Mouse (Mus musculus) G1E (cell line): ENCODE data around the gene Samhd1. TPM values are rescaled to one million over a fixed set of nuclear protein-coding genes. Genes with fewer than 3 reads are reported as not detected.

ENCODE experiments used
- ATAC-seq: 2 replicates; pipeline ENCODE4 v1.8.0; 2016; ENCODE audit warnings: mild to moderate bottlenecking; ENCODE audit not compliant: insufficient number of reproducible peaks, poor library complexity, low FRiP score, severe bottlenecking; ENCODE audit errors: extremely low read depth
- DNase-seq: peaks from one replicate; pipeline ENCODE4 v3.0.0; 2012; ENCODE audit warnings: low spot score
- H3K27me3 ChIP-seq: 2 replicates; pipeline ENCODE4 v1.6.1; 2012; ENCODE audit warnings: mild to moderate bottlenecking, low read length, inconsistent platforms; ENCODE audit not compliant: insufficient read depth
- H3K36me3 ChIP-seq: replicated peaks from 2 replicates; pipeline ENCODE3; 2012; ENCODE audit warnings: mild to moderate bottlenecking, inconsistent platforms
- H3K4me1 ChIP-seq: 2 replicates; pipeline ENCODE4 v1.6.1; 2012; ENCODE audit warnings: low read depth, low read length, inconsistent platforms, mixed read lengths; ENCODE audit not compliant: insufficient read depth
- H3K4me3 ChIP-seq: 2 replicates; pipeline ENCODE4 v1.5.1; 2012; ENCODE audit warnings: low read depth, mild to moderate bottlenecking, inconsistent platforms, low read length, moderate library complexity, mixed read lengths
- H3K9me3 ChIP-seq: replicated peaks from 2 replicates; pipeline ENCODE4 v1.6.1; 2012; ENCODE audit warnings: inconsistent platforms
- CTCF ChIP-seq: IDR thresholded peaks from 2 replicates; pipeline ENCODE4 v1.5.1; 2012; ENCODE audit warnings: low read depth, low read length, inconsistent platforms, mixed read lengths
- GATA1 ChIP-seq: IDR thresholded peaks from 2 replicates; pipeline ENCODE4 v1.6.1; 2012; ENCODE audit warnings: borderline replicate concordance, low read length, inconsistent platforms, mixed read lengths
- GATA2 ChIP-seq: IDR thresholded peaks from 2 replicates; pipeline ENCODE4 v1.6.1; 2012; ENCODE audit warnings: low read depth, low read length, inconsistent platforms, borderline replicate concordance
- POLR2AphosphoS5 ChIP-seq: IDR thresholded peaks from 2 replicates; pipeline ENCODE4 v1.6.1; 2012; ENCODE audit warnings: low read depth, low read length, inconsistent platforms; ENCODE audit not compliant: insufficient replicate concordance
- TAL1 ChIP-seq: conservative IDR thresholded peaks from 2 replicates; pipeline ENCODE4 v1.6.1; 2012; ENCODE audit warnings: low read depth, low read length, inconsistent platforms, mixed read lengths
- polyA plus RNA-seq: library from polyadenylated mRNA; stranded (reverse); fragments of >175 nt; gene quantifications from 2 replicates; pipeline ENCODE4 v1.2.3, GENCODE M21; 2012
- total RNA-seq, 2 experiments: library from RNA; stranded (forward) in 1 of 2; stranded (reverse) in 1 of 2; fragments of 200-1000 nt in 1 of 2; fragments of >200 nt in 1 of 2; fragmentation: Nextera tagmentation in 1 of 2; gene quantifications; 2 replicates each; pipeline ENCODE4 v1.2.3; 2014 to 2017

The Samhd1 gene
- total and polyA plus RNA-seq, 3 experiments = 23.6 to 153 (median 109) TPM

- ATAC-seq (no peak), DNase-seq (no peak)
- Histone ChIP-seq H3K36me3 (no peaks in the 10 kb centered on the region), H3K4me3 (no peak overlapping the region), H3K9me3 (no peaks in the 10 kb centered on the region), H3K27me3 (peaks cover 59% of the 10 kb centered on the region), H3K4me1 (peaks cover 5% of the 10 kb centered on the region; the same call in 1 of the 2 replicates)
- no peak for TF ChIP-seq TAL1
- TF ChIP-seq GATA1 = no peak
- no peak for TF ChIP-seq CTCF
- no peak for TF ChIP-seq GATA2
- TF ChIP-seq POLR2AphosphoS5 = no peak
Observed at GRCm38 (mm10) chr2:157071556-157071955, 63.5 kb downstream of the Samhd1 start.

GRCm38 (mm10) chr2:157070365-157070764, 64.7 kb downstream of the Samhd1 start:
- DNase-seq = no peak
- TF ChIP-seq GATA1 (no peak), TAL1 (no peak), POLR2AphosphoS5 (no peak), GATA2 (no peak), CTCF (no peak)
- H3K9me3 ChIP-seq = no peaks in the 10 kb centered on the region
- peaks cover 65% of the 10 kb centered on the region for H3K27me3 ChIP-seq
- no peak overlapping the region for H3K4me3 ChIP-seq
- H3K36me3 ChIP-seq = no peaks in the 10 kb centered on the region
- no peak for ATAC-seq
- H3K4me1 ChIP-seq = peaks cover 5% of the 10 kb centered on the region; the same call in 1 of the 2 replicates

- Histone ChIP-seq H3K9me3 (no peaks in the 10 kb centered on the region), H3K36me3 (no peaks in the 10 kb centered on the region), H3K27me3 (peaks cover 70% of the 10 kb centered on the region), H3K4me3 (no peak overlapping the region), H3K4me1 (peaks cover 5% of the 10 kb centered on the region; the same call in 1 of the 2 replicates)
- ATAC-seq (no peak), DNase-seq (no peak)
- TF ChIP-seq GATA1 = no peak
- TF ChIP-seq POLR2AphosphoS5 = no peak
- TF ChIP-seq TAL1 = no peak
- TF ChIP-seq GATA2 = no peak
- TF ChIP-seq CTCF = no peak
Observed at GRCm38 (mm10) chr2:157069755-157070315, 65.2 kb downstream of the Samhd1 start.

- peaks cover 75% of the 10 kb centered on the region for H3K27me3 ChIP-seq
- no peaks in the 10 kb centered on the region for H3K36me3 ChIP-seq
- TF ChIP-seq GATA1 (no peak), CTCF (no peak), POLR2AphosphoS5 (no peak), TAL1 (no peak), GATA2 (no peak)
- no peaks in the 10 kb centered on the region for H3K9me3 ChIP-seq
- no peak for DNase-seq
- ATAC-seq = no peak
- peaks cover 5% of the 10 kb centered on the region; the same call in 1 of the 2 replicates for H3K4me1 ChIP-seq
- no peak overlapping the region for H3K4me3 ChIP-seq
Observed at GRCm38 (mm10) chr2:157069355-157069735, 65.7 kb downstream of the Samhd1 start.

- Histone ChIP-seq H3K4me1 (peaks cover 5% of the 10 kb centered on the region; the same call in 1 of the 2 replicates), H3K4me3 (no peak overlapping the region), H3K9me3 (no peaks in the 10 kb centered on the region), H3K27me3 (peaks cover 80% of the 10 kb centered on the region), H3K36me3 (no peaks in the 10 kb centered on the region)
- DNase-seq (no peak), ATAC-seq (no peak)
- TF ChIP-seq GATA2 = no peak
- no peak for TF ChIP-seq TAL1
- no peak for TF ChIP-seq GATA1
- no peak for TF ChIP-seq POLR2AphosphoS5
- no peak for TF ChIP-seq CTCF
Observed at GRCm38 (mm10) chr2:157068701-157069354, 66.2 kb downstream of the Samhd1 start.

- peaks cover 10% of the 10 kb centered on the region for H3K4me1 ChIP-seq
Observed at GRCm38 (mm10) chr2:157066731-157067430, 68.2 kb downstream of the Samhd1 start.

More at GRCm38 (mm10) chr2:157066731-157067430, 68.2 kb downstream of the Samhd1 start:
- H3K4me3 ChIP-seq = no peak overlapping the region
- ATAC-seq = no peak
- H3K27me3 ChIP-seq = peaks cover 81% of the 10 kb centered on the region
- no peaks in the 10 kb centered on the region for H3K9me3 ChIP-seq
- TF ChIP-seq CTCF = no peak
- TF ChIP-seq GATA2 = no peak
- TF ChIP-seq POLR2AphosphoS5 = no peak
- TF ChIP-seq GATA1 = no peak
- TF ChIP-seq TAL1 = no peak
- DNase-seq = no peak
- no peaks in the 10 kb centered on the region for H3K36me3 ChIP-seq
